Mouse (Mus musculus): Measurements from ENCODE around the gene Col4a1. TPM values are rescaled to one million over a fixed set of nuclear protein-coding genes. Genes with fewer than 3 reads are reported as not detected.

The Col4a1 gene
- polyA plus RNA-seq, 1 experiment from 2014 or later, result 77.9 TPM

- no peak for ATAC-seq
Observed at GRCm38 (mm10) chr8:11282139-11282538, 30.5 kb downstream of the Col4a1 start.

GRCm38 (mm10) chr8:11280721-11281268 lies 31.8 kb downstream of the Col4a1 start:
- no peaks in the 10 kb centered on the region for H3K9me3 ChIP-seq (replicated peaks; ENCODE audit: control insufficient read depth, low read length)
- H3K4me1 ChIP-seq (ENCODE audit: control insufficient read depth, insufficient read depth, low read length), result peaks cover 4% of the 10 kb centered on the region; the same call in 1 of the 2 replicates
- no peak for DNase-seq (ENCODE audit: low spot score)
- no peak overlapping the region for H3K27ac ChIP-seq (ENCODE audit: low read depth, low read length)
- ATAC-seq, result no peak
- no peaks in the 10 kb centered on the region for H3K36me3 ChIP-seq (ENCODE audit: control insufficient read depth, insufficient read depth, low read length)
- H3K4me3 ChIP-seq (ENCODE audit: low read depth, low read length), result no peak overlapping the region
- H3K9ac ChIP-seq (ENCODE audit: low read length), result no peak overlapping the region
- H3K4me2 ChIP-seq (ENCODE audit: low read length), result no peak overlapping the region
- H3K27me3 ChIP-seq (replicated peaks; ENCODE audit: control insufficient read depth, insufficient read depth, low read length), result no peaks in the 10 kb centered on the region
- 79% methylated on average over 10 of the region's 10 CpGs for WGBS

More at GRCm38 (mm10) chr8:11282139-11282538, 30.5 kb downstream of the Col4a1 start:
- H3K4me2 ChIP-seq (ENCODE audit: low read length), result no peak overlapping the region
- H3K27me3 ChIP-seq (replicated peaks; ENCODE audit: control insufficient read depth, insufficient read depth, low read length), result no peaks in the 10 kb centered on the region
- no peak overlapping the region for H3K9ac ChIP-seq (ENCODE audit: low read length)
- no peaks in the 10 kb centered on the region for H3K9me3 ChIP-seq (replicated peaks; ENCODE audit: control insufficient read depth, low read length)
- H3K27ac ChIP-seq (ENCODE audit: low read depth, low read length), result no peak overlapping the region
- DNase-seq (ENCODE audit: low spot score), result no peak
- 63% methylated on average over 10 of the region's 10 CpGs for WGBS
- H3K4me1 ChIP-seq (ENCODE audit: control insufficient read depth, insufficient read depth, low read length), result peaks cover 4% of the 10 kb centered on the region; the same call in 1 of the 2 replicates
- H3K4me3 ChIP-seq (ENCODE audit: low read depth, low read length), result no peak overlapping the region
- no peaks in the 10 kb centered on the region for H3K36me3 ChIP-seq (ENCODE audit: control insufficient read depth, insufficient read depth, low read length)

GRCm38 (mm10) chr8:11279296-11279826 lies 33.3 kb downstream of the Col4a1 start:
- DNase-seq (ENCODE audit: low spot score) (peak; percentile 42), ATAC-seq (no peak)
- Histone ChIP-seq H3K4me1 (ENCODE audit: control insufficient read depth, insufficient read depth, low read length) (peaks cover 4% of the 10 kb centered on the region; the same call in 1 of the 2 replicates), H3K4me2 (ENCODE audit: low read length) (peak overlapping the region; percentile 31), H3K9ac (ENCODE audit: low read length) (no peak overlapping the region), H3K27me3 (replicated peaks; ENCODE audit: control insufficient read depth, insufficient read depth, low read length) (no peaks in the 10 kb centered on the region), H3K36me3 (ENCODE audit: control insufficient read depth, insufficient read depth, low read length) (no peaks in the 10 kb centered on the region), H3K4me3 (ENCODE audit: low read depth, low read length) (no peak overlapping the region), H3K27ac (ENCODE audit: low read depth, low read length) (no peak overlapping the region), H3K9me3 (replicated peaks; ENCODE audit: control insufficient read depth, low read length) (no peaks in the 10 kb centered on the region)
- WGBS, result 43% methylated on average over 20 of the region's 20 CpGs

GRCm38 (mm10) chr8:11278101-11278611 lies 34.5 kb downstream of the Col4a1 start:
- Histone ChIP-seq H3K4me2 (ENCODE audit: low read length) (no peak overlapping the region), H3K27ac (ENCODE audit: low read depth, low read length) (no peak overlapping the region), H3K9me3 (replicated peaks; ENCODE audit: control insufficient read depth, low read length) (no peaks in the 10 kb centered on the region), H3K27me3 (replicated peaks; ENCODE audit: control insufficient read depth, insufficient read depth, low read length) (no peaks in the 10 kb centered on the region), H3K36me3 (ENCODE audit: control insufficient read depth, insufficient read depth, low read length) (no peaks in the 10 kb centered on the region), H3K4me1 (ENCODE audit: control insufficient read depth, insufficient read depth, low read length) (peaks cover 4% of the 10 kb centered on the region; the same call in 1 of the 2 replicates), H3K9ac (ENCODE audit: low read length) (no peak overlapping the region), H3K4me3 (ENCODE audit: low read depth, low read length) (no peak overlapping the region)
- WGBS, result 55% methylated on average over 4 of the region's 4 CpGs
- no peak for ATAC-seq
- DNase-seq (ENCODE audit: low spot score), result no peak

- H3K27ac ChIP-seq (ENCODE audit: low read depth, low read length), result no peak overlapping the region
- no peaks in the 10 kb centered on the region for H3K27me3 ChIP-seq (replicated peaks; ENCODE audit: control insufficient read depth, insufficient read depth, low read length)
- H3K4me2 ChIP-seq (ENCODE audit: low read length), result no peak overlapping the region
- H3K9ac ChIP-seq (ENCODE audit: low read length), result no peak overlapping the region
- no peak for DNase-seq (ENCODE audit: low spot score)
- H3K4me1 ChIP-seq (ENCODE audit: control insufficient read depth, insufficient read depth, low read length), result peaks cover 2% of the 10 kb centered on the region; the same call in 1 of the 2 replicates
- H3K4me3 ChIP-seq (ENCODE audit: low read depth, low read length), result no peak overlapping the region
- 68% methylated on average over 3 of the region's 3 CpGs for WGBS
- H3K36me3 ChIP-seq (ENCODE audit: control insufficient read depth, insufficient read depth, low read length), result no peaks in the 10 kb centered on the region
- no peak for ATAC-seq
- no peaks in the 10 kb centered on the region for H3K9me3 ChIP-seq (replicated peaks; ENCODE audit: control insufficient read depth, low read length)
Observed at GRCm38 (mm10) chr8:11277602-11278051, 35.0 kb downstream of the Col4a1 start.

- WGBS, result 89% methylated on average over 6 of the region's 6 CpGs
- no peak overlapping the region for H3K9ac ChIP-seq (ENCODE audit: low read length)
- ATAC-seq, result no peak
- H3K36me3 ChIP-seq (ENCODE audit: control insufficient read depth, insufficient read depth, low read length), result no peaks in the 10 kb centered on the region
- no peak overlapping the region for H3K4me3 ChIP-seq (ENCODE audit: low read depth, low read length)
- H3K27me3 ChIP-seq (replicated peaks; ENCODE audit: control insufficient read depth, insufficient read depth, low read length), result no peaks in the 10 kb centered on the region
- DNase-seq (ENCODE audit: low spot score), result no peak
- no peak overlapping the region for H3K4me2 ChIP-seq (ENCODE audit: low read length)
- H3K27ac ChIP-seq (ENCODE audit: low read depth, low read length), result no peak overlapping the region
- no peaks in the 10 kb centered on the region; the same call in 1 of the 2 replicates for H3K4me1 ChIP-seq (ENCODE audit: control insufficient read depth, insufficient read depth, low read length)
- H3K9me3 ChIP-seq (replicated peaks; ENCODE audit: control insufficient read depth, low read length), result no peaks in the 10 kb centered on the region
Observed at GRCm38 (mm10) chr8:11276286-11276685, 36.3 kb downstream of the Col4a1 start.

GRCm38 (mm10) chr8:11274415-11274814 lies 38.2 kb downstream of the Col4a1 start:
- H3K4me1 ChIP-seq (ENCODE audit: control insufficient read depth, insufficient read depth, low read length), result no peaks in the 10 kb centered on the region; the same call in 1 of the 2 replicates
- ATAC-seq (no peak), DNase-seq (ENCODE audit: low spot score) (no peak)
- no peaks in the 10 kb centered on the region for H3K36me3 ChIP-seq (ENCODE audit: control insufficient read depth, insufficient read depth, low read length)
- H3K4me2 ChIP-seq (ENCODE audit: low read length), result no peak overlapping the region
- no peak overlapping the region for H3K27ac ChIP-seq (ENCODE audit: low read depth, low read length)
- no peak overlapping the region for H3K9ac ChIP-seq (ENCODE audit: low read length)
- no peaks in the 10 kb centered on the region for H3K9me3 ChIP-seq (replicated peaks; ENCODE audit: control insufficient read depth, low read length)
- WGBS, result 88% methylated on average over 7 of the region's 7 CpGs
- no peaks in the 10 kb centered on the region for H3K27me3 ChIP-seq (replicated peaks; ENCODE audit: control insufficient read depth, insufficient read depth, low read length)
- no peak overlapping the region for H3K4me3 ChIP-seq (ENCODE audit: low read depth, low read length)

GRCm38 (mm10) chr8:11273506-11274158 lies 39.0 kb downstream of the Col4a1 start:
- no peaks in the 10 kb centered on the region for H3K36me3 ChIP-seq (ENCODE audit: control insufficient read depth, insufficient read depth, low read length)
- 88% methylated on average over 15 of the region's 15 CpGs for WGBS
- no peaks in the 10 kb centered on the region; the same call in 1 of the 2 replicates for H3K4me1 ChIP-seq (ENCODE audit: control insufficient read depth, insufficient read depth, low read length)
- H3K27ac ChIP-seq (ENCODE audit: low read depth, low read length), result no peak overlapping the region
- no peak overlapping the region for H3K4me2 ChIP-seq (ENCODE audit: low read length)
- ATAC-seq (no peak), DNase-seq (ENCODE audit: low spot score) (no peak)
- no peaks in the 10 kb centered on the region for H3K9me3 ChIP-seq (replicated peaks; ENCODE audit: control insufficient read depth, low read length)
- H3K4me3 ChIP-seq (ENCODE audit: low read depth, low read length), result no peak overlapping the region
- no peak overlapping the region for H3K9ac ChIP-seq (ENCODE audit: low read length)
- no peaks in the 10 kb centered on the region for H3K27me3 ChIP-seq (replicated peaks; ENCODE audit: control insufficient read depth, insufficient read depth, low read length)

GRCm38 (mm10) chr8:11272205-11272604 lies 40.4 kb downstream of the Col4a1 start:
- Histone ChIP-seq H3K36me3 (ENCODE audit: control insufficient read depth, insufficient read depth, low read length) (no peaks in the 10 kb centered on the region), H3K4me1 (ENCODE audit: control insufficient read depth, insufficient read depth, low read length) (no peaks in the 10 kb centered on the region), H3K27ac (ENCODE audit: low read depth, low read length) (no peak overlapping the region), H3K4me2 (ENCODE audit: low read length) (no peak overlapping the region), H3K27me3 (replicated peaks; ENCODE audit: control insufficient read depth, insufficient read depth, low read length) (no peaks in the 10 kb centered on the region), H3K9me3 (replicated peaks; ENCODE audit: control insufficient read depth, low read length) (no peaks in the 10 kb centered on the region), H3K4me3 (ENCODE audit: low read depth, low read length) (no peak overlapping the region), H3K9ac (ENCODE audit: low read length) (no peak overlapping the region)
- 88% methylated on average over 6 of the region's 6 CpGs for WGBS
- ATAC-seq (no peak), DNase-seq (ENCODE audit: low spot score) (no peak)

All from forebrain, embryonic 14.5 days (tissue).